Mouse (Mus musculus) neutrophil, adult 83 days (primary cell): ENCODE data around the gene Olfr869. TPM values are rescaled to one million over a fixed set of nuclear protein-coding genes. Genes with fewer than 3 reads are reported as not detected.

Experiments
- total RNA-seq, 2 experiments: library from RNA; stranded (reverse); gene quantifications; one replicate each; pipeline ENCODE4 v1.2.4; 2023

Gene Olfr869
- not detected for total RNA-seq

GRCm38 (mm10) chr9:20128709-20129108 lies at the start of gene Olfr869:
TSS of gene Olfr869 (plus strand) at chr9:20129009.

GRCm38 (mm10) chr9:20098326-20098725 lies 30.5 kb upstream of the Olfr869 start, which contains the start of gene Olfr868:
TSS of gene Olfr868 (plus strand) at chr9:20098626.

GRCm38 (mm10) chr9:20173957-20174356 lies 45.1 kb downstream of the Olfr869 start, which contains the start of gene Olfr870:
TSS of gene Olfr870 (minus strand) at chr9:20174057.

Other genes starting within 250 kb of the Olfr869 start
- gene Olfr862, start 241.0 kb upstream of the Olfr869 start, total RNA-seq, result not detected
- gene Olfr77, start 212.1 kb upstream of the Olfr869 start, total RNA-seq, result not detected
- not detected for gene Olfr866, start 101.0 kb upstream of the Olfr869 start, total RNA-seq
- not detected for gene Olfr867, start 71.4 kb upstream of the Olfr869 start, total RNA-seq
- not detected for gene Olfr868, start 30.4 kb upstream of the Olfr869 start, total RNA-seq
- not detected for gene Olfr870, start 45.0 kb downstream of the Olfr869 start, total RNA-seq
- not detected for gene Olfr871, start 83.2 kb downstream of the Olfr869 start, total RNA-seq
- gene Olfr872, start 108.1 kb downstream of the Olfr869 start, total RNA-seq, result not detected
- not detected for gene Olfr39, start 153.3 kb downstream of the Olfr869 start, total RNA-seq
- gene Olfr873, start 169.5 kb downstream of the Olfr869 start, total RNA-seq, result not detected
- gene Olfr18, start 207.1 kb downstream of the Olfr869 start, total RNA-seq, result not detected